23 mouse cellular contexts compared by ENCODE assay signal in genomic region chr11:60553091-60553490, GRCm38 (mm10).
"Had no signal": no experiment of that assay in that cellular context is flagged by ENCODE, and none has a peak within 500 bp of the region (broad histone marks: within the 10 kb centered on the region; RNA-seq: fewer than 3 reads in every experiment).

No protein-coding gene starts in this region.

- H3K4me2 ChIP-seq: heart, embryonic 12.5 days; hindbrain, embryonic 13.5 days; hindbrain, embryonic 15.5 days; kidney, embryonic 15.5 days; limb, embryonic 13.5 days; limb, embryonic 15.5 days; liver, embryonic 12.5 days had no signal

- DNase-seq: gastrocnemius, postnatal 14 days; gastrocnemius, postnatal 36 days; heart, adult 18-20 months; heart, postnatal 10 days; kidney, adult 11 months; kidney, adult 2 months; kidney, adult 9 months; kidney, postnatal 14 days; kidney, postnatal 36 days; layer of hippocampus, adult 9-11 months; layer of hippocampus, postnatal 36 days; left cerebral cortex, postnatal 4 days had no signal

- H3K4me1 ChIP-seq: hindbrain, embryonic 13.5 days; hindbrain, embryonic 15.5 days; kidney, embryonic 15.5 days; limb, embryonic 13.5 days; limb, embryonic 15.5 days; liver, embryonic 12.5 days had no signal

- ATAC-seq: hindbrain, postnatal 0 days; intestine, embryonic 16.5 days; liver, embryonic 12.5 days had no signal

- H3K27me3 ChIP-seq: heart, embryonic 12.5 days; hindbrain, embryonic 13.5 days; hindbrain, embryonic 15.5 days; kidney, embryonic 15.5 days; limb, embryonic 13.5 days; limb, embryonic 15.5 days; liver, embryonic 12.5 days had no signal

- H3K27ac ChIP-seq: heart, embryonic 10.5 days; hindbrain, embryonic 13.5 days; hindbrain, embryonic 15.5 days; hindbrain, postnatal 0 days; kidney, embryonic 15.5 days; kidney, postnatal 0 days; limb, embryonic 13.5 days; limb, embryonic 15.5 days; liver, embryonic 12.5 days had no signal

- H3K9me3 ChIP-seq: heart, embryonic 10.5 days; heart, embryonic 12.5 days; hindbrain, embryonic 13.5 days; hindbrain, embryonic 15.5 days; kidney, embryonic 15.5 days; limb, embryonic 13.5 days; limb, embryonic 15.5 days; liver, embryonic 12.5 days had no signal

- H3K9ac ChIP-seq: heart, embryonic 12.5 days; hindbrain, embryonic 13.5 days; hindbrain, embryonic 15.5 days; kidney, embryonic 15.5 days; limb, embryonic 13.5 days; limb, embryonic 15.5 days; liver, embryonic 12.5 days had no signal

- H3K4me3 ChIP-seq: heart, embryonic 10.5 days; heart, embryonic 12.5 days; hindbrain, embryonic 13.5 days; hindbrain, embryonic 15.5 days; kidney, embryonic 15.5 days; limb, embryonic 13.5 days; limb, embryonic 15.5 days; liver, embryonic 12.5 days had no signal
